Mouse (Mus musculus): Measurements from ENCODE around the gene Tmem150c.

- TF ChIP-seq CTCF (IDR thresholded peaks at IDR 0.05; ENCODE audit: low read depth, low read length) (no peak), POLR2A (IDR thresholded peaks at IDR 0.05; ENCODE audit: borderline replicate concordance, low read depth, low read length) (no peak)
Measured at GRCm38 (mm10) chr5:100209093-100209492, 49.5 kb upstream of the Tmem150c start.
